Mouse (Mus musculus) intestine, postnatal 0 days (tissue): ENCODE data around the gene Olfr959. TPM values are rescaled to one million over a fixed set of nuclear protein-coding genes. Genes with fewer than 3 reads are reported as not detected.

Experiments used
- ATAC-seq: fragments of 200-750 bp; cut with Nextera tagmentation; 2 replicates; pipeline ENCODE4 v1.8.0; 2017; ENCODE audit warnings: mild to moderate bottlenecking, moderate TSS enrichment, moderate library complexity
- H3K27ac ChIP-seq: fragments of 300-500 bp; sonication (generic); 2 replicates; pipeline ENCODE4 v1.5.1; 2014; ENCODE audit warnings: mild to moderate bottlenecking, low read depth, low read length, moderate library complexity
- H3K27me3 ChIP-seq: fragments of 300-500 bp; sonication (generic); replicated peaks from 2 replicates; pipeline ENCODE4 v1.6.1; 2014; ENCODE audit warnings: low read length, mixed read lengths; ENCODE audit not compliant: control insufficient read depth, insufficient read depth
- H3K36me3 ChIP-seq: fragments of 300-500 bp; sonication (generic); 2 replicates; pipeline ENCODE4 v1.6.1; 2014; ENCODE audit warnings: mild to moderate bottlenecking, moderate library complexity; ENCODE audit not compliant: control insufficient read depth, insufficient read depth
- H3K4me1 ChIP-seq: fragments of 300-500 bp; sonication (generic); replicated peaks from 2 replicates; pipeline ENCODE4 v1.6.1; 2014; ENCODE audit warnings: antibody characterized with exemption, low read length, mixed read lengths; ENCODE audit not compliant: control insufficient read depth, insufficient read depth
- H3K4me2 ChIP-seq: fragments of 300-500 bp; sonication (generic); replicated peaks from 2 replicates; pipeline ENCODE4 v1.6.1; 2014; ENCODE audit warnings: low read depth, mild to moderate bottlenecking, moderate library complexity
- H3K4me3 ChIP-seq: fragments of 300-500 bp; sonication (generic); 2 replicates; pipeline ENCODE4 v1.5.1; 2014; ENCODE audit warnings: low read depth, low read length
- H3K9ac ChIP-seq: fragments of 300-500 bp; sonication (generic); 2 replicates; pipeline ENCODE4 v1.6.1; 2014; ENCODE audit warnings: mild to moderate bottlenecking, low read depth, low read length
- H3K9me3 ChIP-seq: fragments of 300-500 bp; sonication (generic); 2 replicates; pipeline ENCODE4 v1.6.1; 2016; ENCODE audit warnings: mixed run types; ENCODE audit not compliant: control insufficient read depth
- CTCF ChIP-seq: sonication (generic); IDR thresholded peaks from 2 replicates; pipeline ENCODE4 v1.5.1; 2016; ENCODE audit warnings: low read depth, mild to moderate bottlenecking, control low read depth, antibody characterized with exemption, moderate library complexity
- WGBS: fragments of 180-500 bp; shearing (Covaris S2); extraction: QIAGEN DNeasy Blood & Tissue Kit; methylation state at CpG from one replicate; pipeline ENCODE4 v1.1.7; 2014; 5-methylcytosine and 5-hydroxymethylcytosine counted together
- polyA plus RNA-seq: library from polyadenylated mRNA; unstranded; fragments of >200 nt; fragmentation: Nextera tagmentation; extraction: Ambion mirVana; gene quantifications from 2 replicates; pipeline ENCODE4 v1.2.1, GENCODE M21; 2015

The Olfr959 gene
- polyA plus RNA-seq: not detected in 2 replicates

- Histone ChIP-seq H3K36me3 (no peaks in the 10 kb centered on the region), H3K9ac (no peak within 1 kb of the TSS), H3K27me3 (no peaks in the 10 kb centered on the region), H3K4me1 (no peaks in the 10 kb centered on the region), H3K27ac (no peak within 1 kb of the TSS), H3K4me3 (no peak within 1 kb of the TSS), H3K9me3 (no peaks in the 10 kb centered on the region), H3K4me2 (no peak within 1 kb of the TSS)
- no peak for TF ChIP-seq CTCF
- 74% methylated on average over 3 of the region's 3 CpGs for WGBS
- no peak for ATAC-seq
Measured at GRCm38 (mm10) chr9:39575469-39575868, at the start of gene Olfr959. TSS of gene Olfr959 (minus strand) at chr9:39575569.

GRCm38 (mm10) chr9:39624711-39625110, 49.3 kb upstream of the Olfr959 start:
- H3K4me2 ChIP-seq: no peak overlapping the region
- no peak; the same call in 1 of the 2 replicates for ATAC-seq
- H3K36me3 ChIP-seq: no peaks in the 10 kb centered on the region
- no peak overlapping the region for H3K9ac ChIP-seq
- H3K27ac ChIP-seq: no peak overlapping the region
- no peaks in the 10 kb centered on the region for H3K27me3 ChIP-seq
- no peaks in the 10 kb centered on the region for H3K9me3 ChIP-seq
- no peaks in the 10 kb centered on the region for H3K4me1 ChIP-seq
- 17% methylated on average over 2 of the region's 2 CpGs for WGBS
- H3K4me3 ChIP-seq: no peak overlapping the region
- TF ChIP-seq CTCF: no peak

GRCm38 (mm10) chr9:39623783-39624182, 48.4 kb upstream of the Olfr959 start:
- Histone ChIP-seq H3K9me3 (no peaks in the 10 kb centered on the region), H3K27me3 (no peaks in the 10 kb centered on the region), H3K27ac (no peak overlapping the region), H3K9ac (no peak overlapping the region), H3K36me3 (no peaks in the 10 kb centered on the region), H3K4me1 (no peaks in the 10 kb centered on the region), H3K4me3 (no peak overlapping the region), H3K4me2 (no peak overlapping the region)
- 87% methylated on average over 3 of the region's 3 CpGs for WGBS
- ATAC-seq: no peak
- TF ChIP-seq CTCF: no peak

- Histone ChIP-seq H3K27ac (no peak within 1 kb of the TSS), H3K27me3 (no peaks in the 10 kb centered on the region), H3K9me3 (no peaks in the 10 kb centered on the region), H3K4me2 (no peak within 1 kb of the TSS), H3K4me3 (no peak within 1 kb of the TSS), H3K36me3 (no peaks in the 10 kb centered on the region), H3K4me1 (no peaks in the 10 kb centered on the region), H3K9ac (no peak within 1 kb of the TSS)
- no peak for TF ChIP-seq CTCF
- no peak for ATAC-seq
- 84% methylated on average over 1 of the region's 1 CpGs for WGBS
Measured at GRCm38 (mm10) chr9:39621073-39621472, 45.7 kb upstream of the Olfr959 start, which contains the start of gene Olfr960. TSS of gene Olfr960 (plus strand) at chr9:39621373.

GRCm38 (mm10) chr9:39611953-39612352, 36.6 kb upstream of the Olfr959 start:
- Histone ChIP-seq H3K4me3 (no peak overlapping the region), H3K4me1 (no peaks in the 10 kb centered on the region), H3K4me2 (no peak overlapping the region), H3K36me3 (no peaks in the 10 kb centered on the region), H3K27ac (no peak overlapping the region), H3K9me3 (no peaks in the 10 kb centered on the region), H3K27me3 (no peaks in the 10 kb centered on the region), H3K9ac (no peak overlapping the region)
- TF ChIP-seq CTCF: peak; percentile 63
- ATAC-seq: no peak
- 57% methylated on average over 1 of the region's 1 CpGs for WGBS

DNA sequence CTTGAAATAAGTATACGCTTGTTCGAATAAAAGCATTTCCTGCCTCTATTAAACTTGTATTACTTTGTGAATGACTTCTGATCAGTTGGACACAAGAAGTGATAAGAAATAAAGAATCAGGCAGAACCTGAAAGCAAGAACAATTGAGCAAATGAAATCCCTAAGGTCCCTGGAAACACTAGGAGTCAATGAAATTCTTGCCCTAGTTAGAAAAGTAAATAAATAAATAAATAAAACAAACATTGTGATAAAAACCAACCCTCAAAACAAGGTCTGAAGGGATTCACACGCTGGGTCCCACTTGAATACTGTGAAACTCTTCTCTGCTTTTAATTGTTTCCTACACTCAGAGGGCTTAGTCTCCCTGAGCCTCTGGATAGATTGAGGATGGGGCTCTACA, 35.0 kb upstream of the Olfr959 start, which contains the start of gene Olfr148:
TSS of gene Olfr148 (plus strand) at position 301 of the 400 bp plus-strand sequence.
- Histone ChIP-seq H3K9me3 (no peaks in the 10 kb centered on the region), H3K4me2 (no peak within 1 kb of the TSS), H3K36me3 (no peaks in the 10 kb centered on the region), H3K27me3 (no peaks in the 10 kb centered on the region), H3K4me3 (no peak within 1 kb of the TSS), H3K9ac (no peak within 1 kb of the TSS), H3K4me1 (no peaks in the 10 kb centered on the region), H3K27ac (no peak within 1 kb of the TSS)
- ATAC-seq: no peak
- WGBS: 70% methylated on average over 3 of the region's 3 CpGs
- no peak for TF ChIP-seq CTCF

DNA sequence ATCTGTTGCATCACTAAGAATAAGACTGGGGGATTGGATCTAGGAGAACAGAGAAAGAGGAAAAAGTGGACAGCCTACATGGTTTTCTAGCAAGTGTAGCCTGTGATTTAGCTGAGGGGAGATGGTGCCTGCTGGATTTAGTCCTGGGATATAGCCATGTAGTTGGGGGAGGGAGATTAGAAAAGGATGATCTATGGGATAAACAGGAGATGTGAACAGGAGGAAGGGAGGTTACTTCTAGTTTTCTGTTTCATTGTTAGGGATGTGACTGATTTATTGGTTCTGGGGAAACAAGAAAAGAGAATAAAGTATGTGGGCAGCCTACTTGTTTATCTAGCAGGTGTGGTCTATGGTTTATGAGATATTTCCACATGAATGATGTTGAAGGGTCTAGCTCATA, 33.1 kb upstream of the Olfr959 start:
- H3K9me3 ChIP-seq: no peaks in the 10 kb centered on the region
- H3K4me1 ChIP-seq: no peaks in the 10 kb centered on the region
- no peak overlapping the region for H3K27ac ChIP-seq
- H3K27me3 ChIP-seq: no peaks in the 10 kb centered on the region
- no peak for ATAC-seq
- no peak overlapping the region for H3K4me3 ChIP-seq
- H3K4me2 ChIP-seq: no peak overlapping the region
- no peak for TF ChIP-seq CTCF
- H3K36me3 ChIP-seq: no peaks in the 10 kb centered on the region
- H3K9ac ChIP-seq: no peak overlapping the region
